Mouse (Mus musculus) heart, postnatal 14 days (tissue): ENCODE data around the gene Klk6. TPM values are rescaled to one million over a fixed set of nuclear protein-coding genes. Genes with fewer than 3 reads are reported as not detected.

Experiments
- DNase-seq, 2 experiments: peaks; one replicate each; pipeline ENCODE4 v3.0.0; 2021 to 2022
- intact Hi-C: fragments of 180-260 bp; cut with DNase I; formaldehyde crosslinking; loops from one replicate; pipeline ENCODE4 v1.15.1; 2025
- total RNA-seq, 2 experiments: library from RNA; stranded (reverse); gene quantifications; 2 replicates each; pipeline ENCODE4 v1.2.3; 2021

The Klk6 gene
- total RNA-seq, 2 experiments from 2014 or later, result not detected

- DNase-seq, result no peak
- intact Hi-C loops, result no loop called here
These were observed 9.1 kb upstream of the Klk6 start for GRCm38 (mm10) chr7:43815211-43815610.

GRCm38 (mm10) chr7:43816746-43817145 lies 7.6 kb upstream of the Klk6 start:
- intact Hi-C loops, result no loop called here
- no peak for DNase-seq

GRCm38 (mm10) chr7:43821581-43821980 lies 2.7 kb upstream of the Klk6 start:
- DNase-seq, result no peak
- intact Hi-C loops, result no loop called here

- intact Hi-C loops, result no loop called here
- no peak for DNase-seq
These were observed 1.8 kb downstream of the Klk6 start for GRCm38 (mm10) chr7:43826056-43826455.

- intact Hi-C loops, result no loop called here
- no peak for DNase-seq
These were observed 3.4 kb downstream of the Klk6 start for GRCm38 (mm10) chr7:43827706-43828105.

- intact Hi-C loops, result no loop called here
- DNase-seq, result no peak
These were observed 4.7 kb downstream of the Klk6 start for GRCm38 (mm10) chr7:43829006-43829405.

- no peak for DNase-seq
- intact Hi-C loops, result no loop called here
These were observed 17.4 kb downstream of the Klk6 start, which contains the start of gene Klk5 for GRCm38 (mm10) chr7:43841701-43842100. Gene Klk5, plus strand, starts transcription at chr7:43841971.

- DNase-seq, result no peak
- intact Hi-C loops, result no loop called here
These were observed 19.5 kb downstream of the Klk6 start for GRCm38 (mm10) chr7:43843801-43844200.

- intact Hi-C loops, result no loop called here
- DNase-seq, result no peak
These were observed 27.3 kb downstream of the Klk6 start for GRCm38 (mm10) chr7:43851616-43852015.

GRCm38 (mm10) chr7:43854642-43855380 lies 30.5 kb downstream of the Klk6 start:
- intact Hi-C loops, result no loop called here
- no peak for DNase-seq

GRCm38 (mm10) chr7:43855709-43856108 lies 31.4 kb downstream of the Klk6 start:
- DNase-seq, result no peak
- intact Hi-C loops, result no loop called here

- DNase-seq, result no peak
- intact Hi-C loops, result no loop called here
These were observed 32.0 kb downstream of the Klk6 start for GRCm38 (mm10) chr7:43856307-43856706.

GRCm38 (mm10) chr7:43857501-43857900 lies 33.2 kb downstream of the Klk6 start:
- intact Hi-C loops, result no loop called here

GRCm38 (mm10) chr7:43860411-43860810 lies 36.1 kb downstream of the Klk6 start:
- intact Hi-C loops, result no loop called here
- no peak for DNase-seq

More at GRCm38 (mm10) chr7:43857501-43857900, 33.2 kb downstream of the Klk6 start:
- no peak for DNase-seq

GRCm38 (mm10) chr7:43873237-43873636 lies 48.9 kb downstream of the Klk6 start:
- intact Hi-C loops, result loop anchor here (2.0 kb wide), 1 partner anchor 22 kb away; no protein-coding TSS in a partner anchor
- peak; percentile 57 to 72 for DNase-seq

- DNase-seq, result no peak
- intact Hi-C loops, result loop anchor here (2.0 kb wide), 1 partner anchor 21 kb away; no protein-coding TSS in a partner anchor
These were observed 49.4 kb downstream of the Klk6 start for GRCm38 (mm10) chr7:43873674-43874073.

GRCm38 (mm10) chr7:43874868-43875375 lies 50.6 kb downstream of the Klk6 start:
- DNase-seq, result no peak

GRCm38 (mm10) chr7:43876444-43876843 lies 52.1 kb downstream of the Klk6 start:
- no peak for DNase-seq
- intact Hi-C loops, result no loop called here

More at GRCm38 (mm10) chr7:43874868-43875375, 50.6 kb downstream of the Klk6 start:
- intact Hi-C loops, result no loop called here

- DNase-seq, result no peak
- intact Hi-C loops, result no loop called here
These were observed 54.0 kb downstream of the Klk6 start for GRCm38 (mm10) chr7:43878281-43878680.

GRCm38 (mm10) chr7:43880912-43881311 lies 56.6 kb downstream of the Klk6 start, which contains the start of gene Klk4:
Gene Klk4, plus strand, starts transcription at chr7:43881160.
- DNase-seq, result no peak
- intact Hi-C loops, result no loop called here
